Comparison of ENCODE assay signal across 31 mouse cellular contexts in the genomic region with DNA sequence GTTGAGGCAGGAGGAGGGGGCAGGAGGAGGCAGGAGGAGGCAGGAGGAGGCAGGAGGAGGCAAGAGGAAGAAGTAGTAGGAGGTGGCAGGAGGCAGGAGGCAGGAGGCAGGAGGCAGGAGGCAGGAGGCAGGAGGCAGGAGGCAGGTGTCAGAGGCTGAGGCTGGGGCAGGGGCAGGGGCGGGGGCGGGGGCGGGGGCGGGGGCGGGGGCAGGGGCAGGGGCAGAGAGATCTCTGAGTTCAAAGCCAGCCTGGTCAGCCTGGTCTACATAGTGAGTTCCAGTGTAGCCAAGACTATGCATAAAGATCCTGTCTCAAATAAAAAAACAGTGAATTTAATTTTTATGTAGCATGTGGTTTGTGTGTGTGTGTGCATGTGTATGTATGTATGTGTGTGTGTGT. TPM values are rescaled to one million over a fixed set of nuclear protein-coding genes. Genes with fewer than 3 reads are reported as not detected.
DNase-seq lines count a peak whose midpoint lies in the region; ATAC-seq lines count a peak whose summit lies in the region.
"Had no signal": no experiment of that assay in that cellular context is flagged by ENCODE, and none has a peak within 500 bp of the region (broad histone marks: within the 10 kb centered on the region; RNA-seq: fewer than 3 reads in every experiment).

No protein-coding gene starts in this region.

- intact Hi-C loops in gastrocnemius, postnatal 14 days (cut with DNase I; ENCODE audit: low total_unique reads), result no loop called here

- no peak overlapping the region for H3K4me2 ChIP-seq in embryonic facial prominence, embryonic 12.5 days (replicated peaks)
- H3K4me2 ChIP-seq in heart, embryonic 15.5 days, result no peak overlapping the region
- H3K4me2 ChIP-seq in heart, embryonic 12.5 days, result no peak overlapping the region
- H3K4me2 ChIP-seq in lung, embryonic 16.5 days (ENCODE audit: low read depth, low read length), result no peak overlapping the region
- H3K4me2 ChIP-seq: embryonic facial prominence, embryonic 13.5 days; forebrain, embryonic 13.5 days; hindbrain, embryonic 14.5 days had no signal

- no peaks in the 10 kb centered on the region for H3K36me3 ChIP-seq in embryonic facial prominence, embryonic 12.5 days
- H3K36me3 ChIP-seq in embryonic facial prominence, embryonic 10.5 days (replicated peaks), result no peaks in the 10 kb centered on the region
- H3K36me3 ChIP-seq in heart, embryonic 15.5 days, result no peaks in the 10 kb centered on the region
- no peaks in the 10 kb centered on the region for H3K36me3 ChIP-seq in heart, embryonic 12.5 days
- H3K36me3 ChIP-seq in lung, embryonic 16.5 days (ENCODE audit: control insufficient read depth, insufficient read depth, low read length), result no peaks in the 10 kb centered on the region
- H3K36me3 ChIP-seq: embryonic facial prominence, embryonic 13.5 days; G1E; heart, embryonic 10.5 days had no signal

- H3K4me3 ChIP-seq in embryonic facial prominence, embryonic 12.5 days, result no peak overlapping the region
- H3K4me3 ChIP-seq in embryonic facial prominence, embryonic 10.5 days, result no peak overlapping the region
- H3K4me3 ChIP-seq in heart, embryonic 15.5 days, result no peak overlapping the region
- H3K4me3 ChIP-seq in heart, embryonic 12.5 days, result no peak overlapping the region
- H3K4me3 ChIP-seq in lung, embryonic 16.5 days (ENCODE audit: low read length), result no peak overlapping the region
- H3K4me3 ChIP-seq: embryonic facial prominence, embryonic 13.5 days; erythroblast, embryonic 14.5 days; forebrain, embryonic 13.5 days; gastrocnemius, adult 2 months; heart, embryonic 10.5 days had no signal

- no peaks in the 10 kb centered on the region for H3K4me1 ChIP-seq in embryonic facial prominence, embryonic 12.5 days
- H3K4me1 ChIP-seq in embryonic facial prominence, embryonic 10.5 days, result no peaks in the 10 kb centered on the region
- no peaks in the 10 kb centered on the region for H3K4me1 ChIP-seq in heart, embryonic 15.5 days (replicated peaks)
- no peaks in the 10 kb centered on the region for H3K4me1 ChIP-seq in heart, embryonic 12.5 days (replicated peaks)
- H3K4me1 ChIP-seq in lung, embryonic 16.5 days (replicated peaks; ENCODE audit: control insufficient read depth, insufficient read depth, low read length), result no peaks in the 10 kb centered on the region
- H3K4me1 ChIP-seq: embryonic facial prominence, embryonic 13.5 days; forebrain, embryonic 13.5 days; heart, embryonic 10.5 days had no signal

- no peak overlapping the region for H3K27ac ChIP-seq in embryonic facial prominence, embryonic 12.5 days
- no peak overlapping the region for H3K27ac ChIP-seq in embryonic facial prominence, embryonic 10.5 days (replicated peaks)
- no peak overlapping the region for H3K27ac ChIP-seq in heart, embryonic 15.5 days
- H3K27ac ChIP-seq in heart, embryonic 12.5 days (ENCODE audit: poor library complexity, severe bottlenecking), result no peak overlapping the region
- no peak overlapping the region for H3K27ac ChIP-seq in lung, embryonic 16.5 days (ENCODE audit: low read length)
- H3K27ac ChIP-seq: embryonic facial prominence, embryonic 13.5 days; forebrain, embryonic 13.5 days; gastrocnemius, adult 2 months; heart, embryonic 10.5 days; hindbrain, embryonic 14.5 days; hindbrain, postnatal 0 days had no signal

- no peaks in the 10 kb centered on the region for H3K9me3 ChIP-seq in embryonic facial prominence, embryonic 12.5 days
- H3K9me3 ChIP-seq in embryonic facial prominence, embryonic 10.5 days, result no peaks in the 10 kb centered on the region
- no peaks in the 10 kb centered on the region for H3K9me3 ChIP-seq in heart, embryonic 15.5 days (replicated peaks)
- no peaks in the 10 kb centered on the region for H3K9me3 ChIP-seq in heart, embryonic 12.5 days (replicated peaks)
- no peaks in the 10 kb centered on the region for H3K9me3 ChIP-seq in lung, embryonic 16.5 days (ENCODE audit: control insufficient read depth, low read length)
- H3K9me3 ChIP-seq: embryonic facial prominence, embryonic 13.5 days; forebrain, embryonic 13.5 days; G1E; heart, embryonic 10.5 days had no signal

- no CpG with 5 or more reads among the region's 5 CpGs for WGBS in embryonic facial prominence, embryonic 12.5 days
- WGBS in embryonic facial prominence, embryonic 10.5 days, result 65% methylated on average over 2 of the region's 5 CpGs
- no CpG with 5 or more reads among the region's 5 CpGs for WGBS in heart, embryonic 15.5 days
- WGBS in heart, embryonic 12.5 days, result no CpG with 5 or more reads among the region's 5 CpGs
- no CpG with 5 or more reads among the region's 5 CpGs for WGBS in lung, embryonic 16.5 days

- 0 out of 2 replicates have a peak, but pooled peaks have one; percentile 80 for ATAC-seq in embryonic facial prominence, embryonic 12.5 days (ENCODE audit: insufficient number of reproducible peaks, insufficient read depth, low FRiP score, low TSS enrichment)
- ATAC-seq in heart, embryonic 15.5 days (replicated peaks; ENCODE audit: insufficient number of reproducible peaks, insufficient read depth, low FRiP score, low read depth), result 0 out of 2 replicates have a peak, but pooled peaks have one; percentile 60
- ATAC-seq in heart, embryonic 12.5 days (ENCODE audit: insufficient number of reproducible peaks, low FRiP score), result no peak
- ATAC-seq in lung, embryonic 16.5 days (ENCODE audit: low read depth), result 0 out of 2 replicates have a peak, but pooled peaks have one; percentile 43
- ATAC-seq: forebrain, embryonic 13.5 days; forebrain, postnatal 0 days; hindbrain, postnatal 0 days; inflammation-experienced regulatory T-cells, adult 6 months; Patski had no signal

- H3K27me3 ChIP-seq in embryonic facial prominence, embryonic 12.5 days, result peaks cover 14% of the 10 kb centered on the region
- H3K27me3 ChIP-seq in embryonic facial prominence, embryonic 10.5 days (replicated peaks; ENCODE audit: low read depth, poor library complexity, severe bottlenecking), result peaks cover 20% of the 10 kb centered on the region
- 0 out of 2 replicates have a peak, but pooled peaks cover 5% of the 10 kb centered on the region for H3K27me3 ChIP-seq in heart, embryonic 15.5 days
- H3K27me3 ChIP-seq in heart, embryonic 12.5 days (replicated peaks), result peaks cover 25% of the 10 kb centered on the region
- no peaks in the 10 kb centered on the region for H3K27me3 ChIP-seq in lung, embryonic 16.5 days (ENCODE audit: control insufficient read depth, insufficient read depth, low read depth, low read length)
- H3K27me3 ChIP-seq: CH12.LX; forebrain, embryonic 13.5 days had no signal

- H3K9ac ChIP-seq in embryonic facial prominence, embryonic 12.5 days, result no peak overlapping the region
- no peak overlapping the region for H3K9ac ChIP-seq in heart, embryonic 15.5 days
- no peak overlapping the region for H3K9ac ChIP-seq in heart, embryonic 12.5 days
- H3K9ac ChIP-seq in lung, embryonic 16.5 days (ENCODE audit: low read length), result no peak overlapping the region
- H3K9ac ChIP-seq: embryonic facial prominence, embryonic 13.5 days; forebrain, embryonic 13.5 days; forebrain, postnatal 0 days; hindbrain, embryonic 14.5 days had no signal

- DNase-seq in embryonic facial prominence, embryonic 10.5 days (ENCODE audit: low spot score), result no peak
- DNase-seq in lung, postnatal 10 days, result no peak
- no peak for DNase-seq in left cerebral cortex, adult 11 months (ENCODE audit: low spot score)
- no peak for DNase-seq in gastrocnemius, postnatal 14 days
- DNase-seq: adrenal gland, postnatal 10 days; adrenal gland, postnatal 36 days; cerebellum, adult 9-10 months; cerebellum, postnatal 14 days; forebrain, postnatal 0 days; gastrocnemius, adult 2 months; gastrocnemius, postnatal 25 days; heart, adult 18-20 months; heart, postnatal 14 days; heart, postnatal 4 days had no signal

RNA-seq across cellular contexts. Expression of gene Upf3b, which starts 7.0 kb away (rescaled TPM):
- polyA plus RNA-seq in embryonic facial prominence, embryonic 12.5 days (2016; fragmentation: Nextera tagmentation; extraction: Ambion mirVana), result 19.4 and 22.2 TPM in 2 replicates
- 17.2 and 19.0 TPM in 2 replicates for polyA plus RNA-seq in embryonic facial prominence, embryonic 10.5 days (2016; fragmentation: Nextera tagmentation; extraction: Ambion mirVana)
- 13.9 and 14.1 TPM in 2 replicates for polyA plus RNA-seq in heart, embryonic 15.5 days (2015; fragmentation: Nextera tagmentation; extraction: Ambion mirVana)
- polyA plus RNA-seq in heart, embryonic 12.5 days (2016; fragmentation: Nextera tagmentation; extraction: Ambion mirVana), result 13.7 and 14.3 TPM in 2 replicates
- 17.2 and 19.4 TPM in 2 replicates for polyA plus RNA-seq in lung, embryonic 16.5 days (2015; fragmentation: Nextera tagmentation; extraction: Ambion mirVana)
- 1 to 10 TPM; 8.5 to 9.4 TPM for total RNA-seq in gastrocnemius, postnatal 14 days (2021)

RNA-seq across cellular contexts. Expression of gene Nkap, which starts 9.5 kb away (rescaled TPM):
- 16.1 and 17.1 TPM in 2 replicates for polyA plus RNA-seq in embryonic facial prominence, embryonic 12.5 days (2016; fragmentation: Nextera tagmentation; extraction: Ambion mirVana)
- 17.2 and 18.3 TPM in 2 replicates for polyA plus RNA-seq in embryonic facial prominence, embryonic 10.5 days (2016; fragmentation: Nextera tagmentation; extraction: Ambion mirVana)
- polyA plus RNA-seq in heart, embryonic 15.5 days (2015; fragmentation: Nextera tagmentation; extraction: Ambion mirVana), result 10.8 and 11.3 TPM in 2 replicates
- 14.9 and 16.1 TPM in 2 replicates for polyA plus RNA-seq in heart, embryonic 12.5 days (2016; fragmentation: Nextera tagmentation; extraction: Ambion mirVana)
- 14.2 and 15.4 TPM in 2 replicates for polyA plus RNA-seq in lung, embryonic 16.5 days (2015; fragmentation: Nextera tagmentation; extraction: Ambion mirVana)
- 1 to 10 TPM; 6.6 to 7.2 TPM for total RNA-seq in gastrocnemius, postnatal 14 days (2021)

RNA-seq across cellular contexts. Expression of gene Rpl39, which starts 31.9 kb away (rescaled TPM):
- 511 and 529 TPM in 2 replicates for polyA plus RNA-seq in embryonic facial prominence, embryonic 12.5 days (2016; fragmentation: Nextera tagmentation; extraction: Ambion mirVana)
- polyA plus RNA-seq in embryonic facial prominence, embryonic 10.5 days (2016; fragmentation: Nextera tagmentation; extraction: Ambion mirVana), result 474 and 495 TPM in 2 replicates
- polyA plus RNA-seq in heart, embryonic 15.5 days (2015; fragmentation: Nextera tagmentation; extraction: Ambion mirVana), result 272 and 406 TPM in 2 replicates
- polyA plus RNA-seq in heart, embryonic 12.5 days (2016; fragmentation: Nextera tagmentation; extraction: Ambion mirVana), result 434 and 437 TPM in 2 replicates
- 511 and 600 TPM in 2 replicates for polyA plus RNA-seq in lung, embryonic 16.5 days (2015; fragmentation: Nextera tagmentation; extraction: Ambion mirVana)
- total RNA-seq in gastrocnemius, postnatal 14 days (2021), result 100 to 1,000 TPM; 417 to 466 TPM

RNA-seq across cellular contexts. Expression of gene Akap14, which starts 51.6 kb away (rescaled TPM):
- polyA plus RNA-seq in embryonic facial prominence, embryonic 12.5 days (2016; fragmentation: Nextera tagmentation; extraction: Ambion mirVana), result 0.09 TPM in 1 of 2 replicates, not detected in the other
- polyA plus RNA-seq in embryonic facial prominence, embryonic 10.5 days (2016; fragmentation: Nextera tagmentation; extraction: Ambion mirVana), result 0.14 TPM in 1 of 2 replicates, not detected in the other
- polyA plus RNA-seq in heart, embryonic 15.5 days (2015; fragmentation: Nextera tagmentation; extraction: Ambion mirVana), result 0.09 TPM in 1 of 2 replicates, not detected in the other
- polyA plus RNA-seq in heart, embryonic 12.5 days (2016; fragmentation: Nextera tagmentation; extraction: Ambion mirVana), result not detected in 2 replicates
- polyA plus RNA-seq in lung, embryonic 16.5 days (2015; fragmentation: Nextera tagmentation; extraction: Ambion mirVana), result 0.89 and 1.2 TPM in 2 replicates
- not detected for total RNA-seq in gastrocnemius, postnatal 14 days (2021)
- total RNA-seq: adrenal gland, adult 18-20 months; adrenal gland, postnatal 10 days; adrenal gland, postnatal 36 days; CH12.LX; G1E; gastrocnemius, adult 2 months; gastrocnemius, postnatal 25 days; heart, adult 18-20 months; heart, postnatal 14 days; heart, postnatal 4 days; hindbrain, postnatal 0 days had no signal
- polyA plus RNA-seq: embryonic facial prominence, embryonic 13.5 days; erythroblast, embryonic 14.5 days; frontal cortex, adult 2 months; G1E; heart, embryonic 10.5 days; heart, embryonic 16.5 days; Patski had no signal
